Mouse (Mus musculus) cortical plate, adult 2 months (tissue): Measurements from ENCODE around the gene 9530003J23Rik. TPM values are rescaled to one million over a fixed set of nuclear protein-coding genes. Genes with fewer than 3 reads are reported as not detected.
"Not testable (repeated sequence)": the region's sequence is repeated elsewhere in the genome, so short reads cannot be mapped to it uniquely, and the experiment has no call there.

Experiments used
- H3K27ac ChIP-seq: fragments of 200-500 bp; 2 replicates; pipeline ENCODE4 v1.5.1; 2012; ENCODE audit warnings: low read length, control low read depth, inconsistent platforms; ENCODE audit not compliant: insufficient read depth
- H3K4me1 ChIP-seq: fragments of 200-500 bp; 2 replicates; pipeline ENCODE4 v1.6.1; 2011; ENCODE audit warnings: low read length; ENCODE audit not compliant: control insufficient read depth, insufficient read depth
- H3K4me3 ChIP-seq: fragments of 200-500 bp; 2 replicates; pipeline ENCODE4 v1.5.1; 2011; ENCODE audit warnings: mild to moderate bottlenecking, low read length, control low read depth; ENCODE audit not compliant: insufficient read depth
- CTCF ChIP-seq: fragments of 200-500 bp; IDR thresholded peaks from 2 replicates; pipeline ENCODE4 v1.5.1; 2011; ENCODE audit warnings: mild to moderate bottlenecking, control low read depth, low read length; ENCODE audit not compliant: insufficient read depth; ENCODE audit errors: extremely low read depth
- POLR2A ChIP-seq: fragments of 200-500 bp; IDR thresholded peaks from 2 replicates; pipeline ENCODE4 v1.6.1; 2011; ENCODE audit warnings: mild to moderate bottlenecking, low read length, control low read depth; ENCODE audit not compliant: insufficient read depth; ENCODE audit errors: extremely low read depth
- polyA plus RNA-seq: library from polyadenylated mRNA; depleted of rRNA; stranded (reverse); fragments of >200 nt; gene quantifications from 2 replicates; pipeline ENCODE4 v1.2.3, GENCODE M21; 2012

Gene 9530003J23Rik
- polyA plus RNA-seq, 1 experiment, result not detected

GRCm38 (mm10) chr10:117281381-117281920, 42.9 kb upstream of the 9530003J23Rik start:
- no peak overlapping the region for H3K4me3 ChIP-seq
- no peaks in the 10 kb centered on the region for H3K4me1 ChIP-seq
- TF ChIP-seq POLR2A (no peak), CTCF (no peak)
- no peak overlapping the region for H3K27ac ChIP-seq

GRCm38 (mm10) chr10:117280000-117280399, 41.5 kb upstream of the 9530003J23Rik start:
- Histone ChIP-seq H3K4me1 (no peaks in the 10 kb centered on the region), H3K4me3 (no peak overlapping the region), H3K27ac (no peak overlapping the region)
- TF ChIP-seq POLR2A, result no peak
- no peak for TF ChIP-seq CTCF

DNA sequence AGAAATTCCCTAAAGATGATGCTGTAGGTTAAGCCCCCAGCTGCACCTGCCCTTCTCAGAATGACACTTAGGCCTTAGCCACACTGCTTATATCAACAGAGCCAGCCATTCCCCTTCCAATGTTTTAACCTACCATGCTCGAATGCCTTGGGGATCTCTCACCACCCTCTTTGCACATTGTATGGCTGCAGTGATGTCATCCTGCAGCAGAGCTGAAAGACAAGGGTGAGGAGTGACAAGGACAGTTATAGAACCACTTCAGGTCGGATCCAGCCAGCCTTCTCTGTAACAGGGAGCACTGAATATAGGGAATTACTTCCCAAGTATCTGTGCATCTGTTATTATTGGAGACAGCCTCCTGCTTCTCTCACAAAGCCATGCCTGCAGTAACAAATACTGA, 40.0 kb upstream of the 9530003J23Rik start:
- not testable (repeated sequence) for H3K27ac ChIP-seq, H3K4me1 ChIP-seq

DNA sequence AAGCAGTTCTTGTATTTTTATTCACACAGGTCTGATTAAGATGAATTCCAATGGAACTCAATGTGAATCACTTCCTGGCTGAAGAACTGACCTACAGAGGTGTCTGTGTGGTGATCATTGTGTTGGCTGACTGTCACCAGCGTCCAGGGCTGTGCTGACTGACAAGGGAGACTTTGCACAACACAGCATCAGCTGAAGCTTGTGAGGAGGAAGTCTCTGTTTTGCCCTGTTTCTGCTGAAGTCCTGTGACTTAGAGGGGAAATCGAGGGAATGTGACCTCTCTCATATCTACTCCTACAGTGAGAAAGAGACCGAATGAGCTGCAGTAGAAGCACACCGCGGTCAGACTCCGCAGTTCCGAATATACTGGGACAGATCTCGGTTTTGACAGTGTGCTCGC, 39.3 kb upstream of the 9530003J23Rik start:
- not testable (repeated sequence) for H3K4me3 ChIP-seq, H3K4me1 ChIP-seq, H3K27ac ChIP-seq

More for the DNA sequence above, 40.0 kb upstream of the 9530003J23Rik start:
- not testable (repeated sequence) for H3K4me3 ChIP-seq

DNA sequence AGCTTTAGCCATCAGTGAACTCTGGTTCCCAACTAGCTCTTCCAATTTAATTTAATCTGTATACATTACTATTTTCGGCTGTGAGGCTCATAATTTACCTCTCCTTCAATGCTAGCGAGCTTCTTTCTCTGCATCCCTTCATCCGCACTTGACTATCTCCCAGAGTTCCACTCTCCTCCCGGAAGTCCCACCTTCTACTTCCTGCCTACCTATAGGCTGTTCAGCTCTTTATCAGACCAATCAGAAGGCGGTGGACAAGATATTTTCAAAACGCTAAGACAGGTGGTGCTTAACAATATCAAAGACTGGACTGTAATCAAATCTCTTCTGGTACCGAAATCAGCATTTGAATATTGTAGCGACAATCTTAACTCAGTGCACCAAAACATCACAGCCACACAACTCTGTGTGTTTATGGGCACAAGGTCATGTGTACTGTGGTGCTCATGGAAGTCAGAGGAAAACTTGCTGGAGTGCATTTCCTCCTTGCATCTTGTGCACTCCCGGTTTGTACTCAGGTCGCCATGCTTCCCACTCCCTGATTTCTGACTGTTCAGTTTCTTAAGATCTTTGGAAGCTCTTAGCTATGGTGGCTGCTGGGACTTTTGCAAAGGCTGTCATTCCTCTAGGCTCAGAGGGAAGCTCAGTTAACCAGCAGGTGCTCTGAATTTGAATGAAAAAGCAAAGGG, 37.3 kb upstream of the 9530003J23Rik start:
- no peak overlapping the region for H3K4me3 ChIP-seq
- TF ChIP-seq POLR2A (no peak), CTCF (no peak)
- H3K27ac ChIP-seq, result no peak overlapping the region
- no peaks in the 10 kb centered on the region for H3K4me1 ChIP-seq

DNA sequence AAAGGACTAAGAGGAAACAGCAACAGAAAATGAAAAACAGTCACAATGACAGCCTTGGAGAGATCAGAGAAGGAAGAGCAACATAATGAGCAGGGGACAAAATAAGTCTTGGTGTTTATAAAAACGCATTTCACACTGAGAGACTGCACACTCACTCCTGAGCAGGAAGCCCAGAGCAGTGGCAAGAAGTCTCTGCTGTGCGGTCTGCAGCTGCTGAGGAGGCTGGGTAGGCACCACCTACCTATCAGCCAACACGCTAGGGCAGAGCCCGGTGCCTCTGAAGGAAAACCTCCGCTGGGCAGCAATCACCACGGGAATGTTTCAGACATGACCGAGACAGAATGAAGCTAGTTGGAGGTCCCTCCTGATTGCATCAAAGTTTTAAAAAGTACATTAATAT, 36.1 kb upstream of the 9530003J23Rik start:
- not testable (repeated sequence) for H3K4me3 ChIP-seq, H3K27ac ChIP-seq, H3K4me1 ChIP-seq

DNA sequence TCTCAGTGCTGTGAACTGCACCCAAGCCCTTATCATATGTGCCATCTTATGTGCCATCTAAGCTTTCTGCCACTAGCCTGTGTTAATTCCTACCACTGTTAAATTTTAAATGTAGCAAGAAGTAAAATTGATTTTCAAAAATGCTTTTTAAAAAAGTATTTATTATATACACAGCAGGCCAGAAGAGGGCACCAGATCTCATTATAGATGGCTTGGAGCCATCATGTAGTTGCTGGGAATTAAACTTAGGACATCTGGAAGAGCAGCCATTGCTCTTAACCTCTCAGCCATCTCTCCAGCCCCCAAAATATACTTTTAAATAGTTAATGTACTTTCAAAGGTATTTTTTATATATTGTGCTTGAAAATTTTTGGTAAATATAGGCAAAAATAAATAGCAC, 33.5 kb upstream of the 9530003J23Rik start:
- TF ChIP-seq POLR2A, result no peak
- TF ChIP-seq CTCF, result no peak
- Histone ChIP-seq H3K27ac (no peak overlapping the region), H3K4me1 (no peaks in the 10 kb centered on the region), H3K4me3 (no peak overlapping the region)

GRCm38 (mm10) chr10:117259870-117260269, 21.4 kb upstream of the 9530003J23Rik start:
- Histone ChIP-seq H3K4me3 (no peak overlapping the region), H3K4me1 (no peaks in the 10 kb centered on the region), H3K27ac (no peak overlapping the region)
- TF ChIP-seq CTCF (no peak), POLR2A (no peak)

GRCm38 (mm10) chr10:117235866-117236265, 2.6 kb downstream of the 9530003J23Rik start:
- no peak overlapping the region for H3K4me3 ChIP-seq
- H3K4me1 ChIP-seq, result no peaks in the 10 kb centered on the region
- TF ChIP-seq CTCF (no peak), POLR2A (no peak)
- H3K27ac ChIP-seq, result no peak overlapping the region

- Histone ChIP-seq H3K27ac (no peak overlapping the region), H3K4me3 (no peak overlapping the region), H3K4me1 (no peaks in the 10 kb centered on the region)
- TF ChIP-seq CTCF (no peak), POLR2A (no peak)
These were observed 3.7 kb downstream of the 9530003J23Rik start for GRCm38 (mm10) chr10:117234825-117235224.

- H3K27ac ChIP-seq, result no peak overlapping the region
- no peaks in the 10 kb centered on the region for H3K4me1 ChIP-seq
- TF ChIP-seq POLR2A (no peak), CTCF (no peak)
- no peak overlapping the region for H3K4me3 ChIP-seq
These were observed 8.7 kb downstream of the 9530003J23Rik start for GRCm38 (mm10) chr10:117229826-117230225.
